Mouse (Mus musculus) heart, postnatal 0 days (tissue): ENCODE results near the gene Ndufb6. TPM values are rescaled to one million over a fixed set of nuclear protein-coding genes. Genes with fewer than 3 reads are reported as not detected.

ENCODE experiments used
- ATAC-seq: fragments of 200-750 bp; cut with Nextera tagmentation; 2 replicates; pipeline ENCODE4 v1.8.0; 2017; ENCODE audit warnings: low read depth, moderate number of reproducible peaks, moderate library complexity; ENCODE audit not compliant: insufficient read depth
- DNase-seq: peaks from one replicate; pipeline ENCODE4 v3.0.0-alpha.2; 2016; ENCODE audit warnings: low spot score
- H3K27ac ChIP-seq: fragments of 300-500 bp; sonication (generic); 2 replicates; pipeline ENCODE4 v1.5.1; 2014; ENCODE audit warnings: low read depth, mild to moderate bottlenecking
- H3K27me3 ChIP-seq: fragments of 300-500 bp; sonication (generic); 2 replicates; pipeline ENCODE4 v1.6.1; 2014; ENCODE audit warnings: low read length, mixed read lengths; ENCODE audit not compliant: control insufficient read depth, insufficient read depth
- H3K36me3 ChIP-seq: fragments of 300-500 bp; sonication (generic); replicated peaks from 2 replicates; pipeline ENCODE4 v1.6.1; 2014; ENCODE audit warnings: low read length, mixed read lengths; ENCODE audit not compliant: control insufficient read depth, insufficient read depth
- H3K4me1 ChIP-seq: fragments of 300-500 bp; sonication (generic); 2 replicates; pipeline ENCODE4 v1.6.1; 2014; ENCODE audit warnings: antibody characterized with exemption; ENCODE audit not compliant: control insufficient read depth, insufficient read depth
- H3K4me2 ChIP-seq: fragments of 300-500 bp; sonication (generic); 2 replicates; pipeline ENCODE4 v1.6.1; 2014; ENCODE audit warnings: low read depth, mild to moderate bottlenecking, low read length, moderate library complexity
- H3K4me3 ChIP-seq: fragments of 300-500 bp; sonication (generic); 2 replicates; pipeline ENCODE4 v1.5.1; 2014; ENCODE audit warnings: low read depth, low read length
- H3K9ac ChIP-seq: fragments of 300-500 bp; sonication (generic); replicated peaks from 2 replicates; pipeline ENCODE4 v1.6.1; 2014; ENCODE audit warnings: low read depth, low read length, mixed read lengths
- H3K9me3 ChIP-seq: fragments of 300-500 bp; sonication (generic); replicated peaks from 2 replicates; pipeline ENCODE4 v1.6.1; 2016; ENCODE audit warnings: low read length; ENCODE audit not compliant: control insufficient read depth
- CTCF ChIP-seq: IDR thresholded peaks from 2 replicates; pipeline ENCODE4 v1.5.1; 2016; ENCODE audit warnings: antibody characterized with exemption, control low read depth, low read depth
- EP300 ChIP-seq: IDR thresholded peaks from 2 replicates; pipeline ENCODE4 v1.6.1; 2016; ENCODE audit warnings: antibody characterized with exemption, low read depth
- WGBS: fragments of 180-500 bp; shearing (Covaris S2); extraction: QIAGEN DNeasy Blood & Tissue Kit; methylation state at CpG from one replicate; pipeline ENCODE4 v1.1.7; 2014; 5-methylcytosine and 5-hydroxymethylcytosine counted together
- polyA plus RNA-seq: library from polyadenylated mRNA; unstranded; fragments of >200 nt; fragmentation: Nextera tagmentation; extraction: Ambion mirVana; gene quantifications from 2 replicates; pipeline ENCODE4 v1.2.1, GENCODE M21; 2015
- total RNA-seq: library from RNA; depleted of rRNA; stranded (reverse); fragments of >200 nt; gene quantifications from 2 replicates; pipeline ENCODE4 v1.2.3, GENCODE M21; 2014; ENCODE audit warnings: low replicate concordance

Ndufb6 gene
- total and polyA plus RNA-seq, 2 experiments from 2014 or later = 553 to 1,016 TPM

DNA sequence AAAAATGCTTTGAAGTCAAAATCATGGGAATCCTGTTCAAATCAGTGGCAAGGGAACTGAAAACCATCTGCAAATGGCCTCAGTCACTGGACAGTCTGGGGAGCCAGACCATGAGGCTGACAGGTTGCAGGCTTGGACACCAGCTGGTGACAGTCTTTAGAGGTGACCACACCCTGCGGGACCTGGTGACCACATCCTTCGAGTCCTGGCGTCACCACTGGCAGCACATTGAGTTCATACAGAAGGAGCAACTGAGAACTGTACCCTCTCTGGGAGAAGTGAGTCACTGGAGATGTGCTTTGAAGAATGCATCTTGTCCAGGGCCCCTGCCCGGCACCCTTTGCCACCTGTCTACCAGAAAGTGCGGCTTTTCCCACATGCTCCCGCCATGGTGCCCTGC lies 49.5 kb downstream of the Ndufb6 start:
- 90% methylated on average over 6 of the region's 6 CpGs for WGBS
- Histone ChIP-seq H3K9ac (no peak overlapping the region), H3K36me3 (peaks cover 26% of the 10 kb centered on the region), H3K27ac (no peak overlapping the region), H3K4me1 (no peaks in the 10 kb centered on the region), H3K9me3 (no peaks in the 10 kb centered on the region), H3K4me3 (no peak overlapping the region), H3K27me3 (no peaks in the 10 kb centered on the region), H3K4me2 (no peak overlapping the region)
- TF ChIP-seq CTCF (no peak), EP300 (no peak)
- ATAC-seq (no peak), DNase-seq (no peak)

- Histone ChIP-seq H3K4me2 (no peak overlapping the region), H3K27ac (no peak overlapping the region), H3K4me3 (no peak overlapping the region), H3K4me1 (no peaks in the 10 kb centered on the region), H3K9me3 (no peaks in the 10 kb centered on the region), H3K27me3 (no peaks in the 10 kb centered on the region), H3K9ac (no peak overlapping the region), H3K36me3 (peaks cover 36% of the 10 kb centered on the region)
- WGBS = 80% methylated on average over 7 of the region's 7 CpGs
- ATAC-seq (no peak), DNase-seq (no peak)
- no peak for TF ChIP-seq EP300
- TF ChIP-seq CTCF = no peak
These were observed 51.3 kb downstream of the Ndufb6 start for GRCm38 (mm10) chr4:40227886-40228285.

DNA sequence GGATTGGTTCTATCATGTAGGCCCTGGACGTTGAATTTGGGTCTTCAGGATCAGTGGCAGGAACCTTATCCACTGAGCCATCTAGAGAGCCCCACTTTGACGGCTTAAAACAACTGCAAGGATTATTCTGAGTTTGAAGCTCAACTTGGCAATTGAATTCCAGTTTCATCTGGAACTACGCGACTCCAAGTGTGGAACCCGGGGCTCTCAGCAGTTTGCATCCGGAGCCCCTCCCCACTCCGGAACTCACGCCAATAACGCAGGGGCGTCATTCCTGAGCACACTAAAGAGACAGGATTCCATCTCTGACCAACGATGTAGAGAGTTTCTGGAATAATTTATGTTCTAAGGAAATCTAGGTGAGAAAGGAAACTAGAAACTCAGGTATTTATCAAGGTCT lies 52.1 kb downstream of the Ndufb6 start:
- H3K36me3 ChIP-seq = peaks cover 30% of the 10 kb centered on the region
- H3K4me2 ChIP-seq = no peak overlapping the region
- H3K9ac ChIP-seq = no peak overlapping the region
- H3K4me1 ChIP-seq = no peaks in the 10 kb centered on the region
- 78% methylated on average over 11 of the region's 11 CpGs for WGBS
- H3K27ac ChIP-seq = no peak overlapping the region
- DNase-seq = no peak
- ATAC-seq = no peak
- no peaks in the 10 kb centered on the region for H3K9me3 ChIP-seq
- H3K27me3 ChIP-seq = no peaks in the 10 kb centered on the region
- TF ChIP-seq EP300 (no peak), CTCF (no peak)
- no peak overlapping the region for H3K4me3 ChIP-seq

GRCm38 (mm10) chr4:40226095-40226494 lies 53.1 kb downstream of the Ndufb6 start:
- no peaks in the 10 kb centered on the region for H3K9me3 ChIP-seq
- H3K4me2 ChIP-seq = no peak overlapping the region
- H3K4me3 ChIP-seq = no peak overlapping the region
- H3K27me3 ChIP-seq = no peaks in the 10 kb centered on the region
- no peak overlapping the region for H3K9ac ChIP-seq
- DNase-seq (no peak), ATAC-seq (no peak)
- TF ChIP-seq EP300 (no peak), CTCF (no peak)
- H3K36me3 ChIP-seq = peaks cover 37% of the 10 kb centered on the region
- H3K27ac ChIP-seq = no peak overlapping the region
- no peaks in the 10 kb centered on the region for H3K4me1 ChIP-seq
- WGBS = 62% methylated on average over 5 of the region's 5 CpGs

DNA sequence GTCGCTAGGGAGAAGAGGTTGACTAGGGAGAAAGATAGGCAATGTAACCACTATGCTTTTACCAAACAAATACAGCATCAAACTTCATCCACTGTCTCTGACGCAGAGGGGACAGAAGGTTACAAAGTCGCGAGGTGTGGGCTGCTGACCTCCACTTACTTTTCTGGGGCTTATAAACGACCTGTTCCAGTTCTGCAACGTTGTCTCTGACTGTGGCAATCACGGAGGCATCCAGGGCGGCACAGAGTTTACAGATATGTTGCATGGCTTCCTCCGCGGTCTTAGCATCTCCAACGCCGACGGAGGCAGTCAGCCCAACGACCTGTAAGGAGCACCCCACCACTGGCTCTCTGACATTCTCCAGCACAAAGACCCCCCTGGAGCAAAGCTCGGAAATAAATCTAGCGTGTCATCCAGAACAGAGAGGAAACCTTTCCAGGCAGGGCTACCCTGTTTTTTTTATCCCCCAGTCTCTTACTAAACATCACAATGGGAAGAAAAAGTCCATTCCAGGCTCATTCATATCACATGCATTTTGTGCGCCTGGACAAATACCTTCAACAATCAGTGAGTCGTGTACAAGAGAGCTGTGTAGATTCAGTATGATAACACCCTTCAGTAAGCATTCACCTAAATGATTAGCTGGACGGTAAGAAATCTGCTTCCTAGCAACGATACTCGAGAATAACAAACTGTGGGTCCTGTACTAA lies 57.2 kb downstream of the Ndufb6 start:
- H3K4me3 ChIP-seq = no peak overlapping the region
- no peak for ATAC-seq
- H3K36me3 ChIP-seq = peaks cover 47% of the 10 kb centered on the region
- no peaks in the 10 kb centered on the region for H3K4me1 ChIP-seq
- no peaks in the 10 kb centered on the region for H3K27me3 ChIP-seq
- no peak overlapping the region for H3K4me2 ChIP-seq
- H3K9me3 ChIP-seq = no peaks in the 10 kb centered on the region
- H3K9ac ChIP-seq = no peak overlapping the region
- no peak for TF ChIP-seq EP300
- TF ChIP-seq CTCF = no peak
- 51% methylated on average over 21 of the region's 21 CpGs for WGBS
- no peak overlapping the region for H3K27ac ChIP-seq
- DNase-seq = no peak
